ENCODE assay signal across 11 mouse cellular contexts in the genomic region with DNA sequence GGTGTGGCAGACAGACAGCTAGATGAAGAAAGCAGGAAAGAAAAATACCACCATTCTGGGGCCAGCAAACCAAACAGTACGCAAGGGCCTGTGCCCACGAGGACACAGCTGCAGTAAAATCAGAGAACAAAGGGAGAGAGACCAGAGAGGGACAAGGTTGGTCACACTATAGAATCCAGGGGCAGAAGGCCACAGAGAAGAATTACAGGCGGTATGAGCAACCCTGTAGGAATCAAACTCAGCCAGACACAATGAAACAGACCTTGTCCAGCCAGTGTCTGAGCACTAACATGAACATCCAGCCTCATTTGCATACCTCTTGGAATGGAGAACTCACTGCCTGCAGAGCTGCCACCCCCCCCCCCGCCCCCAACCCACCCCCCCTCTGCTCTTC. TPM values are rescaled to one million over a fixed set of nuclear protein-coding genes. Genes with fewer than 3 reads are reported as not detected.
DNase-seq lines count a peak whose midpoint lies in the region; ATAC-seq and TF ChIP-seq lines count a peak whose summit lies in the region.
"Had no signal": no experiment of that assay in that cellular context is flagged by ENCODE, and none has a peak within 500 bp of the region (broad histone marks: within the 10 kb centered on the region; RNA-seq: fewer than 3 reads in every experiment).

No protein-coding gene starts in this region.

- WGBS in hindbrain, embryonic 15.5 days, result 8% methylated on average over 4 of the region's 4 CpGs
- 14% methylated on average over 4 of the region's 4 CpGs for WGBS in midbrain, embryonic 10.5 days

- TF ChIP-seq POLR2A in bone marrow macrophage, adult 2 months (IDR thresholded peaks at IDR 0.05; ENCODE audit: borderline replicate concordance, low read depth, low read length), result no peak

- H3K9ac ChIP-seq in hindbrain, embryonic 15.5 days, result 0 out of 2 replicates have a peak overlapping the region, but pooled peaks have one; percentile 3

- H3K4me3 ChIP-seq in bone marrow macrophage, adult 2 months (ENCODE audit: insufficient read depth, low read length), result peak overlapping the region; percentile 42
- H3K4me3 ChIP-seq in hindbrain, embryonic 15.5 days, result no peak overlapping the region
- peak overlapping the region; percentile 38 for H3K4me3 ChIP-seq in midbrain, embryonic 10.5 days
- H3K4me3 ChIP-seq: erythroblast, embryonic 14.5 days had no signal

- DNase-seq in embryo, embryonic 10.5 days (ENCODE audit: low spot score), result peak; percentile 63
- DNase-seq in embryo, embryonic 10 days (ENCODE audit: low spot score), result no peak
- no peak for DNase-seq in midbrain, embryonic 10.5 days (ENCODE audit: low spot score)
- no peak for DNase-seq in adrenal gland, postnatal 4 days (ENCODE audit: low spot score in 2 of 2)
- DNase-seq in thymus, postnatal 14 days, result no peak
- DNase-seq: kidney, adult 11 months had no signal

- H3K4me2 ChIP-seq in hindbrain, embryonic 15.5 days, result peak overlapping the region; percentile 52

- peaks cover 2% of the 10 kb centered on the region; the same call in 1 of the 2 replicates for H3K4me1 ChIP-seq in bone marrow macrophage, adult 2 months (ENCODE audit: control insufficient read depth, insufficient read depth, low read length)
- H3K4me1 ChIP-seq in hindbrain, embryonic 15.5 days (replicated peaks), result peaks cover 52% of the 10 kb centered on the region
- H3K4me1 ChIP-seq in midbrain, embryonic 10.5 days, result peaks cover 86% of the 10 kb centered on the region

- H3K9me3 ChIP-seq in hindbrain, embryonic 15.5 days, result no peaks in the 10 kb centered on the region
- 0 out of 2 replicates have a peak, but pooled peaks cover 4% of the 10 kb centered on the region for H3K9me3 ChIP-seq in midbrain, embryonic 10.5 days (replicated peaks)

- no peak overlapping the region for H3K27ac ChIP-seq in bone marrow macrophage, adult 2 months (ENCODE audit: insufficient read depth, low read depth, low read length)
- H3K27ac ChIP-seq in hindbrain, embryonic 15.5 days (replicated peaks), result peak overlapping the region; percentile 80
- H3K27ac ChIP-seq in midbrain, embryonic 10.5 days (replicated peaks), result peak overlapping the region; percentile 92
- H3K27ac ChIP-seq: macrophage had no signal

- no peak for TF ChIP-seq CTCF in bone marrow macrophage, adult 2 months (IDR thresholded peaks at IDR 0.05; ENCODE audit: low read depth, low read length)

- ATAC-seq in hindbrain, embryonic 15.5 days (ENCODE audit: low FRiP score, low read depth), result no peak
- ATAC-seq in megakaryocyte progenitor cell, adult 5-6 weeks (replicated peaks; ENCODE audit: poor library complexity), result no peak

- H3K27me3 ChIP-seq in hindbrain, embryonic 15.5 days, result no peaks in the 10 kb centered on the region
- peaks cover 35% of the 10 kb centered on the region for H3K27me3 ChIP-seq in midbrain, embryonic 10.5 days (ENCODE audit: low read depth, poor library complexity, severe bottlenecking)

- H3K36me3 ChIP-seq in hindbrain, embryonic 15.5 days, result no peaks in the 10 kb centered on the region; the same call in 1 of the 2 replicates
- H3K36me3 ChIP-seq in midbrain, embryonic 10.5 days, result peaks cover 21% of the 10 kb centered on the region

RNA-seq across cellular contexts. Expression of a gene that starts 7.9 kb away (rescaled TPM):
- polyA plus RNA-seq in bone marrow macrophage, adult 2 months (2012; ENCODE audit: insufficient read depth, insufficient read length, missing spikeins), result not detected in 2 replicates
- polyA plus RNA-seq in hindbrain, embryonic 15.5 days (2015; fragmentation: Nextera tagmentation; extraction: Ambion mirVana), result 36.3 and 59.8 TPM in 2 replicates
- 13.8 and 23.1 TPM in 2 replicates for polyA plus RNA-seq in midbrain, embryonic 10.5 days (2016; fragmentation: Nextera tagmentation; extraction: Ambion mirVana)
- 1 to 10 TPM in 1 of 2 experiments, under 1 TPM in 1; 0.73 to 2.1 TPM for total RNA-seq in adrenal gland, postnatal 4 days (2021)
- total RNA-seq in megakaryocyte progenitor cell, adult 5-6 weeks (2015), result not detected in 2 replicates
- total RNA-seq in megakaryocyte progenitor cell, adult 5-6 weeks (2017), result not detected in 2 replicates
- polyA plus RNA-seq: erythroblast, embryonic 14.5 days; macrophage had no signal

RNA-seq across cellular contexts. Expression of a gene that starts 20.0 kb away (rescaled TPM):
- 4.2 and 4.3 TPM in 2 replicates for polyA plus RNA-seq in bone marrow macrophage, adult 2 months (2012; ENCODE audit: insufficient read depth, insufficient read length, missing spikeins)
- 17.9 and 19.9 TPM in 2 replicates for polyA plus RNA-seq in hindbrain, embryonic 15.5 days (2015; fragmentation: Nextera tagmentation; extraction: Ambion mirVana)
- 4.6 and 5.1 TPM in 2 replicates for polyA plus RNA-seq in midbrain, embryonic 10.5 days (2016; fragmentation: Nextera tagmentation; extraction: Ambion mirVana)
- total RNA-seq in adrenal gland, postnatal 4 days (2021), result 10 to 100 TPM; 22.9 to 27.7 TPM
- total RNA-seq in megakaryocyte progenitor cell, adult 5-6 weeks (2015), result 5.4 and 7.5 TPM in 2 replicates
- total RNA-seq in megakaryocyte progenitor cell, adult 5-6 weeks (2017), result 21.9 and 28.6 TPM in 2 replicates

RNA-seq across cellular contexts. Expression of a gene that starts 29.7 kb away (rescaled TPM):
- 0.79 and 0.82 TPM in 2 replicates for polyA plus RNA-seq in bone marrow macrophage, adult 2 months (2012; ENCODE audit: insufficient read depth, insufficient read length, missing spikeins)
- 0.35 and 0.42 TPM in 2 replicates for polyA plus RNA-seq in hindbrain, embryonic 15.5 days (2015; fragmentation: Nextera tagmentation; extraction: Ambion mirVana)
- polyA plus RNA-seq in midbrain, embryonic 10.5 days (2016; fragmentation: Nextera tagmentation; extraction: Ambion mirVana), result 0.11 and 0.17 TPM in 2 replicates
- total RNA-seq in adrenal gland, postnatal 4 days (2021), result 1 to 10 TPM in 1 of 2 experiments, under 1 TPM in 1; 0.25 to 4.4 TPM
- 0.24 TPM in 1 of 2 replicates, not detected in the other for total RNA-seq in megakaryocyte progenitor cell, adult 5-6 weeks (2015)
- 0.07 TPM in 1 of 2 replicates, not detected in the other for total RNA-seq in megakaryocyte progenitor cell, adult 5-6 weeks (2017)
- polyA plus RNA-seq: erythroblast, embryonic 14.5 days had no signal

Comparison
In these comparisons a context has a peak if more than half of its experiments do, and no peak if none do; other contexts are left out.
1. RNA of a gene that starts 7.9 kb away (polyA plus RNA-seq): 36.3 to 59.8 TPM in hindbrain, embryonic 15.5 days and 13.8 to 23.1 TPM in midbrain, embryonic 10.5 days; not detected in bone marrow macrophage, adult 2 months; every median in the first group is over 10 times any median in the second.